Mouse (Mus musculus) hindbrain, embryonic 14.5 days (tissue): ENCODE data around the gene Gm42906. TPM values are rescaled to one million over a fixed set of nuclear protein-coding genes. Genes with fewer than 3 reads are reported as not detected.

ENCODE experiments used
- ATAC-seq: fragments of 200-750 bp; cut with Nextera tagmentation; 2 replicates; pipeline ENCODE4 v1.8.0; 2017; ENCODE audit warnings: moderate number of reproducible peaks, mild to moderate bottlenecking, moderate TSS enrichment, moderate library complexity; ENCODE audit not compliant: low FRiP score
- DNase-seq: peaks from one replicate; pipeline ENCODE4 v3.0.0-alpha.2; 2015; ENCODE audit warnings: low spot score
- H3K27ac ChIP-seq: fragments of 300-500 bp; sonication (generic); 2 replicates; pipeline ENCODE4 v1.5.1; 2014; ENCODE audit warnings: mild to moderate bottlenecking, moderate library complexity
- H3K27me3 ChIP-seq: fragments of 300-500 bp; sonication (generic); 2 replicates; pipeline ENCODE4 v1.6.1; 2014; ENCODE audit warnings: mild to moderate bottlenecking, low read length, mixed read lengths; ENCODE audit not compliant: control insufficient read depth, insufficient read depth
- H3K36me3 ChIP-seq: fragments of 300-500 bp; sonication (generic); replicated peaks from 2 replicates; pipeline ENCODE4 v1.6.1; 2014; ENCODE audit not compliant: control insufficient read depth, insufficient read depth
- H3K4me1 ChIP-seq: fragments of 300-500 bp; sonication (generic); replicated peaks from 2 replicates; pipeline ENCODE4 v1.6.1; 2014; ENCODE audit warnings: antibody characterized with exemption, low read length, mixed read lengths; ENCODE audit not compliant: control insufficient read depth, insufficient read depth
- H3K4me2 ChIP-seq: fragments of 300-500 bp; sonication (generic); replicated peaks from 2 replicates; pipeline ENCODE4 v1.6.1; 2014; ENCODE audit warnings: mild to moderate bottlenecking, moderate library complexity
- H3K4me3 ChIP-seq: fragments of 300-500 bp; sonication (generic); replicated peaks from 2 replicates; pipeline ENCODE4 v1.5.1; 2014; ENCODE audit warnings: mild to moderate bottlenecking, low read length
- H3K9ac ChIP-seq: fragments of 300-500 bp; sonication (generic); 2 replicates; pipeline ENCODE4 v1.6.1; 2014
- H3K9me3 ChIP-seq: fragments of 300-500 bp; sonication (generic); 2 replicates; pipeline ENCODE4 v1.6.1; 2016; ENCODE audit warnings: low read length; ENCODE audit not compliant: control insufficient read depth
- WGBS: fragments of 180-500 bp; shearing (Covaris S2); extraction: QIAGEN DNeasy Blood & Tissue Kit; methylation state at CpG from one replicate; pipeline ENCODE4 v1.1.7; 2014; 5-methylcytosine and 5-hydroxymethylcytosine counted together
- polyA plus RNA-seq: library from polyadenylated mRNA; unstranded; fragments of >200 nt; fragmentation: Nextera tagmentation; extraction: Ambion mirVana; gene quantifications from 2 replicates; pipeline ENCODE4 v1.2.1, GENCODE M21; 2014

The Gm42906 gene
- polyA plus RNA-seq, 1 experiment from 2014 or later = not detected

- no peaks in the 10 kb centered on the region for H3K27me3 ChIP-seq
- no peaks in the 10 kb centered on the region for H3K9me3 ChIP-seq
- H3K9ac ChIP-seq = no peak overlapping the region
- no peak overlapping the region for H3K4me3 ChIP-seq
- 13% methylated on average over 11 of the region's 11 CpGs for WGBS
- peak overlapping the region; percentile 68 for H3K27ac ChIP-seq
- H3K4me2 ChIP-seq = no peak overlapping the region
- peaks cover 17% of the 10 kb centered on the region for H3K4me1 ChIP-seq
- peak; percentile 59 for ATAC-seq
- no peaks in the 10 kb centered on the region for H3K36me3 ChIP-seq
- DNase-seq = peak; percentile 49
Observed at GRCm38 (mm10) chr5:151142671-151143601, 285.0 kb downstream of the Gm42906 start.

- peaks cover 17% of the 10 kb centered on the region for H3K4me1 ChIP-seq
- H3K27me3 ChIP-seq = no peaks in the 10 kb centered on the region
- no peaks in the 10 kb centered on the region for H3K36me3 ChIP-seq
- no peak overlapping the region for H3K4me3 ChIP-seq
- no peaks in the 10 kb centered on the region for H3K9me3 ChIP-seq
- H3K27ac ChIP-seq = no peak overlapping the region
- 45% methylated on average over 5 of the region's 5 CpGs for WGBS
- ATAC-seq (peak; percentile 63; the same call in 1 of the 2 replicates), DNase-seq (peak; percentile 43)
- H3K9ac ChIP-seq = no peak overlapping the region
- H3K4me2 ChIP-seq = no peak overlapping the region
Observed at GRCm38 (mm10) chr5:151142241-151142640, 285.7 kb downstream of the Gm42906 start.

GRCm38 (mm10) chr5:151137901-151138300, 290.1 kb downstream of the Gm42906 start:
- Histone ChIP-seq H3K9ac (no peak overlapping the region), H3K36me3 (no peaks in the 10 kb centered on the region), H3K4me2 (no peak overlapping the region), H3K9me3 (no peaks in the 10 kb centered on the region), H3K4me1 (peaks cover 8% of the 10 kb centered on the region), H3K4me3 (no peak overlapping the region), H3K27ac (no peak overlapping the region), H3K27me3 (no peaks in the 10 kb centered on the region)
- no peak for DNase-seq
- WGBS = 87% methylated on average over 5 of the region's 5 CpGs
- no peak for ATAC-seq

- Histone ChIP-seq H3K9ac (no peak overlapping the region), H3K36me3 (no peaks in the 10 kb centered on the region), H3K27ac (no peak overlapping the region), H3K4me1 (0 out of 2 replicates have a peak, but pooled peaks cover 4% of the 10 kb centered on the region), H3K4me3 (no peak overlapping the region), H3K4me2 (no peak overlapping the region), H3K9me3 (no peaks in the 10 kb centered on the region), H3K27me3 (no peaks in the 10 kb centered on the region)
- ATAC-seq (no peak), DNase-seq (no peak)
- WGBS = 92% methylated on average over 4 of the region's 4 CpGs
Observed at GRCm38 (mm10) chr5:151137311-151137710, 290.7 kb downstream of the Gm42906 start.

GRCm38 (mm10) chr5:151135965-151136364, 292.0 kb downstream of the Gm42906 start:
- H3K4me3 ChIP-seq = no peak overlapping the region
- no peaks in the 10 kb centered on the region for H3K4me1 ChIP-seq
- no peak overlapping the region; the same call in 1 of the 2 replicates for H3K27ac ChIP-seq
- no peak overlapping the region for H3K9ac ChIP-seq
- no peaks in the 10 kb centered on the region for H3K27me3 ChIP-seq
- WGBS = 79% methylated on average over 6 of the region's 6 CpGs
- DNase-seq (no peak), ATAC-seq (no peak)
- H3K9me3 ChIP-seq = no peaks in the 10 kb centered on the region
- no peak overlapping the region for H3K4me2 ChIP-seq
- no peaks in the 10 kb centered on the region for H3K36me3 ChIP-seq

GRCm38 (mm10) chr5:151135078-151135826, 292.7 kb downstream of the Gm42906 start:
- H3K27ac ChIP-seq = no peak overlapping the region
- H3K4me1 ChIP-seq = no peaks in the 10 kb centered on the region
- H3K36me3 ChIP-seq = no peaks in the 10 kb centered on the region
- no peak for ATAC-seq
- H3K27me3 ChIP-seq = no peaks in the 10 kb centered on the region
- no peak overlapping the region for H3K9ac ChIP-seq
- WGBS = 84% methylated on average over 8 of the region's 8 CpGs
- H3K9me3 ChIP-seq = no peaks in the 10 kb centered on the region
- H3K4me2 ChIP-seq = no peak overlapping the region
- H3K4me3 ChIP-seq = no peak overlapping the region
- DNase-seq = no peak

- no peak for DNase-seq
Observed at GRCm38 (mm10) chr5:151134202-151134601, 293.8 kb downstream of the Gm42906 start.

GRCm38 (mm10) chr5:151133744-151134143, 294.2 kb downstream of the Gm42906 start:
- H3K27ac ChIP-seq = no peak overlapping the region
- no peak overlapping the region for H3K9ac ChIP-seq
- DNase-seq = no peak
- no peaks in the 10 kb centered on the region for H3K9me3 ChIP-seq
- no peaks in the 10 kb centered on the region for H3K27me3 ChIP-seq
- H3K4me2 ChIP-seq = no peak overlapping the region
- no peaks in the 10 kb centered on the region for H3K4me1 ChIP-seq
- WGBS = 93% methylated on average over 14 of the region's 14 CpGs
- H3K36me3 ChIP-seq = no peaks in the 10 kb centered on the region
- no peak for ATAC-seq
- H3K4me3 ChIP-seq = no peak overlapping the region

More at GRCm38 (mm10) chr5:151134202-151134601, 293.8 kb downstream of the Gm42906 start:
- Histone ChIP-seq H3K27ac (no peak overlapping the region), H3K27me3 (no peaks in the 10 kb centered on the region), H3K4me1 (no peaks in the 10 kb centered on the region), H3K4me2 (no peak overlapping the region), H3K4me3 (no peak overlapping the region), H3K9me3 (no peaks in the 10 kb centered on the region), H3K9ac (no peak overlapping the region), H3K36me3 (no peaks in the 10 kb centered on the region)
- no peak for ATAC-seq
- 94% methylated on average over 4 of the region's 4 CpGs for WGBS

- 79% methylated on average over 2 of the region's 2 CpGs for WGBS
Observed at GRCm38 (mm10) chr5:151129762-151130161, 298.2 kb downstream of the Gm42906 start.

More at GRCm38 (mm10) chr5:151129762-151130161, 298.2 kb downstream of the Gm42906 start:
- no peak overlapping the region for H3K4me3 ChIP-seq
- H3K9ac ChIP-seq = no peak overlapping the region
- no peak overlapping the region for H3K4me2 ChIP-seq
- no peaks in the 10 kb centered on the region for H3K27me3 ChIP-seq
- no peaks in the 10 kb centered on the region for H3K9me3 ChIP-seq
- peaks cover 9% of the 10 kb centered on the region; the same call in 1 of the 2 replicates for H3K4me1 ChIP-seq
- H3K36me3 ChIP-seq = no peaks in the 10 kb centered on the region
- ATAC-seq (no peak), DNase-seq (no peak)
- H3K27ac ChIP-seq = no peak overlapping the region
